10 mouse cellular contexts compared by ENCODE assay signal in genomic region chr14:79768996-79769395, GRCm38 (mm10). TPM values are rescaled to one million over a fixed set of nuclear protein-coding genes. Genes with fewer than 3 reads are reported as not detected.
A peak's percentile ranks its signal among the peaks of the same experiment; 100 is the strongest.
DNase-seq lines count a peak whose midpoint lies in the region; ATAC-seq and TF ChIP-seq lines count a peak whose summit lies in the region.
"Had no signal": no experiment of that assay in that cellular context is flagged by ENCODE, and none has a peak within 500 bp of the region (broad histone marks: within the 10 kb centered on the region; RNA-seq: fewer than 3 reads in every experiment).

No protein-coding gene starts in this region.

- no peak for ATAC-seq in limb, embryonic 12.5 days (ENCODE audit: insufficient number of reproducible peaks, insufficient read depth, low FRiP score, low TSS enrichment, low read depth)

- 3% methylated on average over 30 of the region's 30 CpGs for WGBS in hindbrain, embryonic 10.5 days
- WGBS in limb, embryonic 12.5 days, result 8% methylated on average over 30 of the region's 30 CpGs

- peaks cover 79% of the 10 kb centered on the region for H3K27me3 ChIP-seq in hindbrain, embryonic 10.5 days (ENCODE audit: insufficient read depth, poor library complexity, severe bottlenecking)
- H3K27me3 ChIP-seq in limb, embryonic 12.5 days, result peaks cover 90% of the 10 kb centered on the region

- peak overlapping the region; percentile 65 for H3K4me2 ChIP-seq in limb, embryonic 12.5 days
- H3K4me2 ChIP-seq: liver, embryonic 15.5 days had no signal

- intact Hi-C loops in gastrocnemius, adult 2 months (cut with DNase I), result no loop called here

- DNase-seq in cerebellum, postnatal 10 days, result peak; percentile 54 to 64
- DNase-seq in cerebellum, adult 8-10 months, result no peak
- peak; percentile 57 to 58 for DNase-seq in right cerebral cortex, postnatal 10 days (ENCODE audit: low spot score in 2 of 2)
- no peak for DNase-seq in right cerebral cortex, adult 18-20 months
- peak; percentile 56 for DNase-seq in hindbrain, embryonic 10.5 days (ENCODE audit: low spot score)
- DNase-seq in thymus, postnatal 14 days, result peak; percentile 7
- DNase-seq in gastrocnemius, adult 2 months, result no peak

- peaks cover 32% of the 10 kb centered on the region for H3K36me3 ChIP-seq in hindbrain, embryonic 10.5 days
- H3K36me3 ChIP-seq in limb, embryonic 12.5 days, result no peaks in the 10 kb centered on the region
- H3K36me3 ChIP-seq: liver, embryonic 15.5 days had no signal

- H3K9ac ChIP-seq in limb, embryonic 12.5 days (replicated peaks), result no peak overlapping the region
- H3K9ac ChIP-seq: liver, embryonic 15.5 days had no signal

- H3K4me3 ChIP-seq in hindbrain, embryonic 10.5 days, result peak overlapping the region; percentile 69
- H3K4me3 ChIP-seq in limb, embryonic 12.5 days (replicated peaks), result peak overlapping the region; percentile 42
- no peak overlapping the region for H3K4me3 ChIP-seq in gastrocnemius, adult 2 months
- H3K4me3 ChIP-seq: liver, embryonic 15.5 days had no signal

- no peak for TF ChIP-seq CTCF in gastrocnemius, adult 2 months (IDR thresholded peaks at IDR 0.05)

- H3K27ac ChIP-seq in hindbrain, embryonic 10.5 days, result peak overlapping the region; percentile 85
- H3K27ac ChIP-seq in limb, embryonic 12.5 days, result no peak overlapping the region
- H3K27ac ChIP-seq in gastrocnemius, adult 2 months, result no peak overlapping the region
- H3K27ac ChIP-seq: liver, embryonic 15.5 days had no signal

- H3K4me1 ChIP-seq in hindbrain, embryonic 10.5 days (replicated peaks), result peaks cover 69% of the 10 kb centered on the region
- H3K4me1 ChIP-seq in limb, embryonic 12.5 days (replicated peaks), result peaks cover 47% of the 10 kb centered on the region

- H3K9me3 ChIP-seq in hindbrain, embryonic 10.5 days, result no peaks in the 10 kb centered on the region
- no peaks in the 10 kb centered on the region for H3K9me3 ChIP-seq in limb, embryonic 12.5 days
- H3K9me3 ChIP-seq: liver, embryonic 15.5 days had no signal

RNA-seq across cellular contexts. Expression of gene Pcdh8, which starts 2.1 kb away (rescaled TPM):
- polyA plus RNA-seq in hindbrain, embryonic 10.5 days (2016; fragmentation: Nextera tagmentation; extraction: Ambion mirVana), result 33.1 and 41.3 TPM in 2 replicates
- polyA plus RNA-seq in limb, embryonic 12.5 days (2016; fragmentation: Nextera tagmentation; extraction: Ambion mirVana), result 4.5 TPM in 2 replicates
- total RNA-seq in gastrocnemius, adult 2 months (2021), result not detected
- total RNA-seq: common myeloid progenitor, adult 5-6 weeks had no signal

Comparison
In these comparisons a context has a peak if more than half of its experiments do, and no peak if none do; other contexts are left out.
1. DNase-seq: peak in cerebellum, postnatal 10 days (2 of 2), right cerebral cortex, postnatal 10 days (2 of 2), hindbrain, embryonic 10.5 days (single experiment) and thymus, postnatal 14 days (single experiment); none in cerebellum, adult 8-10 months (single experiment), right cerebral cortex, adult 18-20 months (single experiment) and gastrocnemius, adult 2 months (single experiment).